Mouse (Mus musculus) kidney, embryonic 14.5 days (tissue): ENCODE measurements at regions not wholly inside any gene's neighbourhood (a gene's known extent, or its start where the extent isn't known, plus 50 kb on each side); places are given as distances from the start of the nearest gene placed in this dataset.
A peak's percentile ranks its signal among the peaks of the same experiment; 100 is the strongest.

Source experiments
- ATAC-seq: fragments of 200-750 bp; cut with Nextera tagmentation; 2 replicates; pipeline ENCODE4 v1.8.0; 2017; ENCODE audit warnings: moderate number of reproducible peaks, mild to moderate bottlenecking, moderate TSS enrichment, moderate library complexity; ENCODE audit not compliant: low FRiP score, low TSS enrichment
- H3K27ac ChIP-seq: fragments of 300-500 bp; sonication (generic); 2 replicates; pipeline ENCODE4 v1.5.1; 2014; ENCODE audit warnings: low read depth, mild to moderate bottlenecking, low read length, moderate library complexity, mixed read lengths
- H3K27me3 ChIP-seq: fragments of 300-500 bp; sonication (generic); 2 replicates; pipeline ENCODE4 v1.6.1; 2014; ENCODE audit warnings: mild to moderate bottlenecking, low read length; ENCODE audit not compliant: control insufficient read depth, insufficient read depth
- H3K36me3 ChIP-seq: fragments of 300-500 bp; sonication (generic); 2 replicates; pipeline ENCODE4 v1.6.1; 2014; ENCODE audit warnings: low read length, mixed read lengths; ENCODE audit not compliant: control insufficient read depth, insufficient read depth
- H3K4me1 ChIP-seq: fragments of 300-500 bp; sonication (generic); 2 replicates; pipeline ENCODE4 v1.6.1; 2014; ENCODE audit warnings: low read length, mixed read lengths; ENCODE audit not compliant: control insufficient read depth, insufficient read depth
- H3K4me2 ChIP-seq: fragments of 300-500 bp; sonication (generic); replicated peaks from 2 replicates; pipeline ENCODE4 v1.6.1; 2014; ENCODE audit warnings: low read depth, mild to moderate bottlenecking, low read length
- H3K4me3 ChIP-seq: fragments of 300-500 bp; sonication (generic); 2 replicates; pipeline ENCODE4 v1.5.1; 2014; ENCODE audit warnings: mild to moderate bottlenecking, low read length
- H3K9ac ChIP-seq: fragments of 300-500 bp; sonication (generic); 2 replicates; pipeline ENCODE4 v1.6.1; 2014; ENCODE audit warnings: low read depth, mild to moderate bottlenecking, low read length, moderate library complexity
- H3K9me3 ChIP-seq: fragments of 300-500 bp; sonication (generic); 2 replicates; pipeline ENCODE4 v1.6.1; 2016; ENCODE audit warnings: low read length; ENCODE audit not compliant: control insufficient read depth
- WGBS: fragments of 180-500 bp; shearing (Covaris S2); extraction: QIAGEN DNeasy Blood & Tissue Kit; methylation state at CpG from one replicate; pipeline ENCODE4 v1.1.7; 2014; 5-methylcytosine and 5-hydroxymethylcytosine counted together

GRCm38 (mm10) chr14:62088174-62088573 is 204.2 kb upstream of the Rnaseh2b start:
- H3K27ac ChIP-seq, result no peak overlapping the region
- WGBS, result 73% methylated on average over 3 of the region's 3 CpGs
- H3K27me3 ChIP-seq, result no peaks in the 10 kb centered on the region
- no peak overlapping the region for H3K9ac ChIP-seq
- H3K4me2 ChIP-seq, result no peak overlapping the region
- no peak overlapping the region for H3K4me3 ChIP-seq
- no peaks in the 10 kb centered on the region for H3K36me3 ChIP-seq
- no peak for ATAC-seq
- H3K9me3 ChIP-seq, result no peaks in the 10 kb centered on the region
- no peaks in the 10 kb centered on the region for H3K4me1 ChIP-seq

DNA sequence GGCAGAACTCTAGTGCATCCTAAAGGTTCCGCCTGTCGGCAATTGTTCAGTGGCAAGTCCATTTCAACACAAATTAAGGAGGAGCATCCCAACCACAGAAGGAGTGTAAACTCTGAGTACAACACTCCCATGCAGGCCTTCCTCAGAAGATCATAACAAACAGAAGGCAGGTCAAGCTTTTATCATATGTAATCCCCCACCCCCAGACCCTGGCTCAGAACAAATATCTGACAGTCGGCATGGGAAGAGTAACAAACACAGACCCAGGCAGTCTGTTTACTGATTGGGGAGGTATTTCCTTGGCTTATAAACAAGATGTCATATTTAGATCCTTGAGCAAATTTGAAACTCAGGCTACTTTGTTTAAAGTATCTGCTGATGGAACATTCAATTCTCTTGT is 174.9 kb upstream of the Rnaseh2b start:
- WGBS, result 93% methylated on average over 3 of the region's 3 CpGs
- no peak overlapping the region for H3K27ac ChIP-seq
- no peaks in the 10 kb centered on the region for H3K9me3 ChIP-seq
- no peak for ATAC-seq
- H3K4me1 ChIP-seq, result no peaks in the 10 kb centered on the region
- H3K9ac ChIP-seq, result no peak overlapping the region
- H3K27me3 ChIP-seq, result no peaks in the 10 kb centered on the region
- H3K4me2 ChIP-seq, result no peak overlapping the region
- H3K4me3 ChIP-seq, result no peak overlapping the region
- no peaks in the 10 kb centered on the region for H3K36me3 ChIP-seq

GRCm38 (mm10) chr14:62118542-62118953 is 173.8 kb upstream of the Rnaseh2b start:
- ATAC-seq, result no peak
- Histone ChIP-seq H3K36me3 (no peaks in the 10 kb centered on the region), H3K4me3 (no peak overlapping the region), H3K9ac (no peak overlapping the region), H3K27ac (no peak overlapping the region), H3K9me3 (no peaks in the 10 kb centered on the region), H3K4me2 (no peak overlapping the region), H3K4me1 (no peaks in the 10 kb centered on the region), H3K27me3 (no peaks in the 10 kb centered on the region)
- 38% methylated on average over 2 of the region's 2 CpGs for WGBS

GRCm38 (mm10) chr14:62128918-62129317 is 163.5 kb upstream of the Rnaseh2b start:
- Histone ChIP-seq H3K9ac (no peak overlapping the region), H3K9me3 (no peaks in the 10 kb centered on the region), H3K4me3 (no peak overlapping the region), H3K27me3 (no peaks in the 10 kb centered on the region), H3K36me3 (no peaks in the 10 kb centered on the region), H3K4me1 (0 out of 2 replicates have a peak, but pooled peaks cover 2% of the 10 kb centered on the region), H3K27ac (no peak overlapping the region), H3K4me2 (no peak overlapping the region)
- 85% methylated on average over 6 of the region's 6 CpGs for WGBS
- no peak for ATAC-seq

DNA sequence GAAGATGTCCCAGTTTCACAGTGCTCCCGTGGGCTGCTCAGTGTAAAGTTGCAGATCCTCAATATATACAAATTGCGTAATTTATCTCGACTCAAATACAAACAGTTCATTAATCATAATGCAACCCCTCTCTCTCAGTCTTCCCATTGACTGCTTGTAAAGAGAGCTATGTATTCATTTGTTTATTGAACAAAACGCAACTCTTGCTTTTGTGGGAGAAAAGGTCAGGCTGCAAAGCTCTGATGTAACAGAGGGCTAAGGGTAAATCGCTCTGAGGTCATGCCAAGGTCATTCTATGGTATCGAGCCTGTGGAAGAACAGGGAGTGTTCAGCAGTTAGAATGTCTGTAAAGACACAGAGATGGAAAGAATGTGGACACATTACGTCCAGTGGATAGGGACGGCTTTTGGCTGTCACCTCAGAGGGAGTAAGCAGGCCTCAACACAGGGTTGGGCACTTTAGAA is 160.0 kb upstream of the Rnaseh2b start:
- Histone ChIP-seq H3K4me2 (no peak overlapping the region), H3K4me1 (0 out of 2 replicates have a peak, but pooled peaks cover 2% of the 10 kb centered on the region), H3K27me3 (no peaks in the 10 kb centered on the region), H3K36me3 (no peaks in the 10 kb centered on the region), H3K4me3 (no peak overlapping the region), H3K9ac (no peak overlapping the region), H3K27ac (no peak overlapping the region), H3K9me3 (peaks cover 10% of the 10 kb centered on the region; the same call in 1 of the 2 replicates)
- no peak for ATAC-seq
- WGBS, result 64% methylated on average over 8 of the region's 8 CpGs

DNA sequence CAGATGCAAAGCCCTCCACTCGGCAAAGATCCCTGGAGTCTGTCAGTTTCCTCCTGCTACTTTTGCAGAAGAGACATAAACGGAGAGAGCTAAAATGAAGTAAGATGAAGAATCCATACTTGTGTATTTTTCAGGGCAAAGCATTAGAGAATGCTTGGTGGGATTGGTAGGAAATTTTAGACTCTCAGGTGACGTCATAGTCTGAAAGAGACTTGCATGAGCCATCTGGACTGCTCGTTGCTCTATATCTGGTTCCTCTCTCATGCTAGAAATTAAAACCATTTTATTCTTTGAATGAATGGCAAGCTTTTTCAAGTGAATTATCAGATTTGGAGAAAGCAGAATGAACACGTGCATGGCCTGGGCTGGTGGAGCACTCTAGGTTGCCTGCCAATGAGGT is 154.4 kb upstream of the Rnaseh2b start:
- no peak overlapping the region for H3K4me3 ChIP-seq
- WGBS, result 74% methylated on average over 5 of the region's 5 CpGs
- no peak for ATAC-seq

DNA sequence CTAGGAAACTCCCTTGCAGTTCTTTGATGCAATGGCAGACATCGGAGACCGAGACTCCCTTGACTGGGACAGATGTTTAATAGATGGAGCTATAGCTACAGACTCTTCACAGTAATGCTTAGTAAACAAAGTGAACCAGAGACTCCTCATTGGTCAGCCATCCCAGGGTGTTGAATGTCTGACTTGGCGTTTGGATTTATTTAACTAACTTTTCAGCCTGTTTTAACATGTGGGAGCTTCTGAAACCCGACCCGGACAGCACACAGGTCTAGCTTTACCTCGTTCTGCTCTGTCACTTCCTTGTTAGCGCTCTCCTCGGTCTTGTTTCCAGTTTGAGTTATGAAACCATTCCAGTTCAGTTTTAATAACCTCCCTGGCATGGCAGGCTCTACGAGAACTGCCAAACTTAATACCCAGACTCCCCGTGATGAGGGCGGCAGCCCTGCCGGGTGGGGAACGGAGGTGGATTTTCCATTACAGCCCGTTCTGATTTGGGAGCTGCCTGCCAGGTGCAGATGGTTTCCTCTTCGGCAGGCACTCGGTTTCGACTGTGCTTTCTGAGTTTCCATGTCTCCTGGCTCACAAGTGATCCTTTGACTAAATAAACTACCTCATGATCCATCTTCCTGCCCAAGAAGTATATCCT is 147.9 kb upstream of the Rnaseh2b start:
- Histone ChIP-seq H3K4me3 (peak overlapping the region; percentile 9), H3K27me3 (no peaks in the 10 kb centered on the region), H3K9me3 (no peaks in the 10 kb centered on the region), H3K27ac (no peak overlapping the region; the same call in 1 of the 2 replicates), H3K4me2 (peak overlapping the region; percentile 38), H3K4me1 (no peaks in the 10 kb centered on the region), H3K36me3 (no peaks in the 10 kb centered on the region), H3K9ac (0 out of 2 replicates have a peak overlapping the region, but pooled peaks have one; percentile 18)
- WGBS, result 36% methylated on average over 17 of the region's 17 CpGs
- ATAC-seq, result peak; percentile 93

More for the DNA sequence above, 154.4 kb upstream of the Rnaseh2b start:
- Histone ChIP-seq H3K27me3 (no peaks in the 10 kb centered on the region), H3K9ac (no peak overlapping the region), H3K36me3 (no peaks in the 10 kb centered on the region), H3K4me2 (no peak overlapping the region), H3K4me1 (no peaks in the 10 kb centered on the region), H3K27ac (no peak overlapping the region), H3K9me3 (peaks cover 10% of the 10 kb centered on the region; the same call in 1 of the 2 replicates)

GRCm38 (mm10) chr14:62157038-62157716 is 135.2 kb upstream of the Rnaseh2b start:
- no peak for ATAC-seq
- H3K9ac ChIP-seq, result no peak overlapping the region
- WGBS, result 60% methylated on average over 7 of the region's 7 CpGs
- no peaks in the 10 kb centered on the region for H3K4me1 ChIP-seq
- H3K4me2 ChIP-seq, result no peak overlapping the region
- H3K4me3 ChIP-seq, result no peak overlapping the region
- H3K27me3 ChIP-seq, result no peaks in the 10 kb centered on the region
- H3K36me3 ChIP-seq, result no peaks in the 10 kb centered on the region
- no peak overlapping the region for H3K27ac ChIP-seq
- no peaks in the 10 kb centered on the region for H3K9me3 ChIP-seq

DNA sequence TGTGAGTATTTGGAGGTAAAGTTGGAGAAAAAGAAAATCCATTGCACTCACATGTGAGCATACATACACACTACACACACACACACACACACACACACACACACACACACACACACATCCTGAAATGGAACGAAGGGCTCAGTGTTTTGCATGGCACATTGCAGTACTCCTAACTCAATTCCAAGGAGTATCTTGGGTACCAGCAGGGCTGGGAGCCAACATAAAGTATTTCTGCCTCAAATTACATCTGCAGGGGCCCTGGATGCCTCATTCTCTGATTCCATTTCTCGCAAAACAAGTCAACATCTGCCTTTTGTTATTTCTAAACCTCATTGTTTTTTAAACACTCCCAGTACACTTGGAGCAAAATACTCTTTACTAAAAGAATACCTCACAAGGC is 132.7 kb upstream of the Rnaseh2b start:
- 76% methylated on average over 2 of the region's 2 CpGs for WGBS
- Histone ChIP-seq H3K36me3 (no peaks in the 10 kb centered on the region), H3K9me3 (no peaks in the 10 kb centered on the region), H3K4me2 (no peak overlapping the region), H3K4me1 (no peaks in the 10 kb centered on the region), H3K27ac (no peak overlapping the region), H3K9ac (no peak overlapping the region), H3K4me3 (no peak overlapping the region), H3K27me3 (no peaks in the 10 kb centered on the region)
- no peak for ATAC-seq
